Mouse (Mus musculus) G1E (cell line): Measurements from ENCODE around the gene Ncoa3.

Source experiments
- CTCF ChIP-seq: IDR thresholded peaks from 2 replicates; pipeline ENCODE4 v1.5.1; 2012; ENCODE audit warnings: low read depth, low read length, inconsistent platforms, mixed read lengths
- GATA1 ChIP-seq: IDR thresholded peaks from 2 replicates; pipeline ENCODE4 v1.6.1; 2012; ENCODE audit warnings: borderline replicate concordance, low read length, inconsistent platforms, mixed read lengths
- POLR2AphosphoS5 ChIP-seq: IDR thresholded peaks from 2 replicates; pipeline ENCODE4 v1.6.1; 2012; ENCODE audit warnings: low read depth, low read length, inconsistent platforms; ENCODE audit not compliant: insufficient replicate concordance
- TAL1 ChIP-seq: conservative IDR thresholded peaks from 2 replicates; pipeline ENCODE4 v1.6.1; 2012; ENCODE audit warnings: low read depth, low read length, inconsistent platforms, mixed read lengths

DNA sequence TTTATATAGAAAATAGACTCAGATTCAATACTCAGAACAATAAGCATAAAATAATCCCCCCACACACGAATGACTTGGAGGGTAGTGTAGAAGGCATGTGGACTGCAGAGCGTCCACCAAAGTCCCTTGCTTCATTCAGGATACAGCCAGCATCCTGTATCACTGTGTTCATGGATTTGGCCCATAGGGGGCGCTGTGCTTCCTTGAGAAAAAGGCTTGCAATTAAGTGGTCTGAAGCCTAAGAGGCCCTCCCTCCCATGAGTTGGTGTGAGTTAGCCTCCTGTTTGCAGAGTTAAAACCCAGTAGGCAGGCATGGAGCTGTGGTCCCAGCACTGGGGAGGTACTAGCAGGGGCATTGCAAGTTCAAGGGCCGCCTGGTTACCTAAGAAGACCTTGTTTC is 115.9 kb downstream of the Ncoa3 start:
- TF ChIP-seq CTCF (no peak; the same call in 1 of the 2 replicates), TAL1 (no peak), GATA1 (no peak), POLR2AphosphoS5 (no peak)
